ENCODE assay signal across 10 mouse cellular contexts in genomic region chr7:28727649-28728340, GRCm38 (mm10). TPM values are rescaled to one million over a fixed set of nuclear protein-coding genes. Genes with fewer than 3 reads are reported as not detected.
A peak's percentile ranks its signal among the peaks of the same experiment; 100 is the strongest.
DNase-seq lines count a peak whose midpoint lies in the region; ATAC-seq and TF ChIP-seq lines count a peak whose summit lies in the region.
"Had no signal": no experiment of that assay in that cellular context is flagged by ENCODE, and none has a peak within 500 bp of the region (broad histone marks: within the 10 kb centered on the region; RNA-seq: fewer than 3 reads in every experiment).

No protein-coding gene starts in this region.

- H3K27ac ChIP-seq in liver, embryonic 14.5 days, result no peak overlapping the region
- H3K27ac ChIP-seq in liver, embryonic 12.5 days, result no peak overlapping the region
- H3K27ac ChIP-seq in intestine, embryonic 16.5 days (ENCODE audit: low read length), result no peak overlapping the region

- H3K4me3 ChIP-seq in liver, embryonic 14.5 days (ENCODE audit: insufficient read depth in 1 of 2, low read depth in 2 of 2, low read length in 2 of 2), result no peak overlapping the region
- H3K4me3 ChIP-seq in liver, embryonic 12.5 days, result no peak overlapping the region
- H3K4me3 ChIP-seq in intestine, embryonic 16.5 days (ENCODE audit: low read length), result no peak overlapping the region

- WGBS in liver, embryonic 14.5 days (ENCODE audit: insufficient replicate concordance), result 52% methylated on average over 10 of the region's 10 CpGs
- WGBS in liver, embryonic 12.5 days (ENCODE audit: insufficient replicate concordance), result 60% methylated on average over 10 of the region's 10 CpGs
- WGBS in intestine, embryonic 16.5 days, result 57% methylated on average over 10 of the region's 10 CpGs

- TF ChIP-seq CTCF in liver, embryonic 14.5 days (IDR thresholded peaks at IDR 0.05; ENCODE audit: low read depth), result peak; percentile 29

- no peak overlapping the region for H3K4me2 ChIP-seq in liver, embryonic 14.5 days (ENCODE audit: low read depth)
- H3K4me2 ChIP-seq in liver, embryonic 12.5 days, result no peak overlapping the region
- no peak overlapping the region for H3K4me2 ChIP-seq in intestine, embryonic 16.5 days (ENCODE audit: low read depth, low read length)

- H3K9me3 ChIP-seq in liver, embryonic 14.5 days (ENCODE audit: control insufficient read depth, low read length), result peaks cover 3% of the 10 kb centered on the region
- H3K9me3 ChIP-seq in liver, embryonic 12.5 days (replicated peaks), result peaks cover 18% of the 10 kb centered on the region
- no peaks in the 10 kb centered on the region for H3K9me3 ChIP-seq in intestine, embryonic 16.5 days (ENCODE audit: control insufficient read depth, low read length)

- no peaks in the 10 kb centered on the region for H3K36me3 ChIP-seq in liver, embryonic 14.5 days (replicated peaks; ENCODE audit: control insufficient read depth, insufficient read depth, low read depth)
- no peaks in the 10 kb centered on the region for H3K36me3 ChIP-seq in liver, embryonic 12.5 days
- no peaks in the 10 kb centered on the region for H3K36me3 ChIP-seq in intestine, embryonic 16.5 days (ENCODE audit: control insufficient read depth, insufficient read depth, low read length)

- H3K9ac ChIP-seq in liver, embryonic 14.5 days (replicated peaks), result no peak overlapping the region
- no peak overlapping the region for H3K9ac ChIP-seq in liver, embryonic 12.5 days
- H3K9ac ChIP-seq in intestine, embryonic 16.5 days (ENCODE audit: low read depth, low read length), result no peak overlapping the region

- TF ChIP-seq EP300 in liver, embryonic 14.5 days (IDR thresholded peaks at IDR 0.05; ENCODE audit: low read depth), result no peak

- DNase-seq in adrenal gland, postnatal 10 days, result peak; percentile 44
- DNase-seq in adrenal gland, adult 8-10 months, result no peak
- DNase-seq in liver, embryonic 14.5 days (ENCODE audit: low read depth in 3 of 3, low spot score in 3 of 3), result no peak
- DNase-seq in layer of hippocampus, adult 18-20 months (ENCODE audit: low spot score in 2 of 2), result peak; percentile 68 to 77
- peak; percentile 50 for DNase-seq in right cerebral cortex, postnatal 14 days

- no peak for ATAC-seq in liver, embryonic 14.5 days (ENCODE audit: insufficient read depth)
- ATAC-seq in liver, embryonic 12.5 days, result no peak
- ATAC-seq in megakaryocyte progenitor cell, adult 5-6 weeks (replicated peaks; ENCODE audit: poor library complexity), result no peak
- no peak for ATAC-seq in intestine, embryonic 16.5 days

- peaks cover 0 to 4% of the 10 kb centered on the region in 2 experiments; a peak in 3 of 4 replicates for H3K4me1 ChIP-seq in liver, embryonic 14.5 days (replicated peaks; ENCODE audit: control insufficient read depth in 2 of 2, insufficient read depth in 2 of 2, low read length in 1 of 2)
- H3K4me1 ChIP-seq in liver, embryonic 12.5 days, result peaks cover 9% of the 10 kb centered on the region
- peaks cover 4% of the 10 kb centered on the region for H3K4me1 ChIP-seq in intestine, embryonic 16.5 days (ENCODE audit: control insufficient read depth, insufficient read depth, low read length)

- no peaks in the 10 kb centered on the region for H3K27me3 ChIP-seq in liver, embryonic 14.5 days (ENCODE audit: control insufficient read depth, insufficient read depth, low read length)
- peaks cover 28% of the 10 kb centered on the region for H3K27me3 ChIP-seq in liver, embryonic 12.5 days (replicated peaks)
- H3K27me3 ChIP-seq in intestine, embryonic 16.5 days (replicated peaks; ENCODE audit: control insufficient read depth, insufficient read depth, low read length), result no peaks in the 10 kb centered on the region

RNA-seq across cellular contexts. Expression of gene Fbxo17, which starts 11.2 kb away (rescaled TPM):
- 1 to 10 TPM; 3.7 to 6.0 TPM for total RNA-seq in adrenal gland, postnatal 10 days (2021)
- total RNA-seq in adrenal gland, adult 8-10 months (2022), result 1 to 10 TPM; 4.5 to 9.9 (median 6.9) TPM
- polyA plus RNA-seq in liver, embryonic 14.5 days (2012; rRNA removed), result 0.68 and 0.76 TPM in 2 replicates
- 0.61 and 0.93 TPM in 2 replicates for polyA plus RNA-seq in liver, embryonic 14.5 days (2014; fragmentation: Nextera tagmentation; extraction: Ambion mirVana)
- 1.7 and 1.9 TPM in 2 replicates for polyA plus RNA-seq in liver, embryonic 12.5 days (2016; fragmentation: Nextera tagmentation; extraction: Ambion mirVana)
- total RNA-seq in layer of hippocampus, adult 18-20 months (2021), result 1 to 10 TPM; 1.5 to 1.9 TPM
- 1.6 and 2.2 TPM in 2 replicates for total RNA-seq in megakaryocyte progenitor cell, adult 5-6 weeks (2015)
- total RNA-seq in megakaryocyte progenitor cell, adult 5-6 weeks (2017), result 1.7 and 4.1 TPM in 2 replicates
- 5.1 and 6.1 TPM in 2 replicates for polyA plus RNA-seq in intestine, embryonic 16.5 days (2015; fragmentation: Nextera tagmentation; extraction: Ambion mirVana)

RNA-seq across cellular contexts. Expression of gene Mrps12, which starts 13.8 kb away (rescaled TPM):
- 10 to 100 TPM; 63.8 to 72.4 TPM for total RNA-seq in adrenal gland, postnatal 10 days (2021)
- total RNA-seq in adrenal gland, adult 8-10 months (2022), result 10 to 100 TPM; 76.5 to 92.2 (median 83.3) TPM
- 46.2 and 50.2 TPM in 2 replicates for polyA plus RNA-seq in liver, embryonic 14.5 days (2012; rRNA removed)
- 82.5 and 91.0 TPM in 2 replicates for polyA plus RNA-seq in liver, embryonic 14.5 days (2014; fragmentation: Nextera tagmentation; extraction: Ambion mirVana)
- polyA plus RNA-seq in liver, embryonic 12.5 days (2016; fragmentation: Nextera tagmentation; extraction: Ambion mirVana), result 122 and 123 TPM in 2 replicates
- 10 to 100 TPM; 60.6 to 67.1 TPM for total RNA-seq in layer of hippocampus, adult 18-20 months (2021)
- 104 and 122 TPM in 2 replicates for total RNA-seq in megakaryocyte progenitor cell, adult 5-6 weeks (2015)
- total RNA-seq in megakaryocyte progenitor cell, adult 5-6 weeks (2017), result 44.1 and 59.1 TPM in 2 replicates
- 134 and 146 TPM in 2 replicates for polyA plus RNA-seq in intestine, embryonic 16.5 days (2015; fragmentation: Nextera tagmentation; extraction: Ambion mirVana)

RNA-seq across cellular contexts. Expression of gene Sars2, which starts 14.0 kb away (rescaled TPM):
- total RNA-seq in adrenal gland, postnatal 10 days (2021), result 10 to 100 TPM; 17.5 to 23.7 TPM
- total RNA-seq in adrenal gland, adult 8-10 months (2022), result 10 to 100 TPM; 18.0 to 26.2 (median 20.3) TPM
- polyA plus RNA-seq in liver, embryonic 14.5 days (2012; rRNA removed), result 11.4 and 12.7 TPM in 2 replicates
- polyA plus RNA-seq in liver, embryonic 14.5 days (2014; fragmentation: Nextera tagmentation; extraction: Ambion mirVana), result 9.3 and 11.3 TPM in 2 replicates
- polyA plus RNA-seq in liver, embryonic 12.5 days (2016; fragmentation: Nextera tagmentation; extraction: Ambion mirVana), result 20.4 and 22.3 TPM in 2 replicates
- 10 to 100 TPM; 11.1 to 11.2 TPM for total RNA-seq in layer of hippocampus, adult 18-20 months (2021)
- total RNA-seq in megakaryocyte progenitor cell, adult 5-6 weeks (2015), result 8.1 and 8.8 TPM in 2 replicates
- total RNA-seq in megakaryocyte progenitor cell, adult 5-6 weeks (2017), result 13.5 and 15.7 TPM in 2 replicates
- 25.2 and 28.0 TPM in 2 replicates for polyA plus RNA-seq in intestine, embryonic 16.5 days (2015; fragmentation: Nextera tagmentation; extraction: Ambion mirVana)

RNA-seq across cellular contexts. Expression of gene Ccer2, which starts 28.2 kb away (rescaled TPM):
- not detected for total RNA-seq in adrenal gland, postnatal 10 days (2021)
- not detected for total RNA-seq in adrenal gland, adult 8-10 months (2022)
- polyA plus RNA-seq in liver, embryonic 14.5 days (2012; rRNA removed), result not detected in 2 replicates
- not detected in 2 replicates for polyA plus RNA-seq in liver, embryonic 14.5 days (2014; fragmentation: Nextera tagmentation; extraction: Ambion mirVana)
- polyA plus RNA-seq in liver, embryonic 12.5 days (2016; fragmentation: Nextera tagmentation; extraction: Ambion mirVana), result not detected in 2 replicates
- total RNA-seq in layer of hippocampus, adult 18-20 months (2021), result under 1 TPM; 0.30 to 0.63 TPM
- not detected in 2 replicates for total RNA-seq in megakaryocyte progenitor cell, adult 5-6 weeks (2015)
- not detected in 2 replicates for total RNA-seq in megakaryocyte progenitor cell, adult 5-6 weeks (2017)
- not detected in 2 replicates for polyA plus RNA-seq in intestine, embryonic 16.5 days (2015; fragmentation: Nextera tagmentation; extraction: Ambion mirVana)
- polyA plus RNA-seq: C2C12; limb, embryonic 11.5 days had no signal

RNA-seq across cellular contexts. Expression of gene Fbxo27, which starts 35.1 kb away (rescaled TPM):
- 1 to 10 TPM; 1.0 to 2.0 TPM for total RNA-seq in adrenal gland, postnatal 10 days (2021)
- total RNA-seq in adrenal gland, adult 8-10 months (2022), result 1 to 10 TPM; 2.5 to 3.4 (median 3.1) TPM
- 0.37 and 0.55 TPM in 2 replicates for polyA plus RNA-seq in liver, embryonic 14.5 days (2012; rRNA removed)
- polyA plus RNA-seq in liver, embryonic 14.5 days (2014; fragmentation: Nextera tagmentation; extraction: Ambion mirVana), result 0.09 and 0.15 TPM in 2 replicates
- 0.28 and 0.48 TPM in 2 replicates for polyA plus RNA-seq in liver, embryonic 12.5 days (2016; fragmentation: Nextera tagmentation; extraction: Ambion mirVana)
- total RNA-seq in layer of hippocampus, adult 18-20 months (2021), result 10 to 100 TPM; 18.9 to 21.7 TPM
- 1.1 and 1.4 TPM in 2 replicates for total RNA-seq in megakaryocyte progenitor cell, adult 5-6 weeks (2015)
- 0.24 and 0.75 TPM in 2 replicates for total RNA-seq in megakaryocyte progenitor cell, adult 5-6 weeks (2017)
- 2.1 and 3.0 TPM in 2 replicates for polyA plus RNA-seq in intestine, embryonic 16.5 days (2015; fragmentation: Nextera tagmentation; extraction: Ambion mirVana)

Comparison
In these comparisons a context has a peak if more than half of its experiments do, and no peak if none do; other contexts are left out.
1. DNase-seq: peak in adrenal gland, postnatal 10 days (single experiment), layer of hippocampus, adult 18-20 months (2 of 2) and right cerebral cortex, postnatal 14 days (single experiment); none in adrenal gland, adult 8-10 months (single experiment) and liver, embryonic 14.5 days (0 of 3).